Mouse (Mus musculus) ES-E14 (cell line): Measurements from ENCODE around the gene Rassf4.

Experiments used
- CHD2 ChIP-seq: IDR thresholded peaks from 2 replicates; pipeline ENCODE4 v1.6.1; 2014; ENCODE audit warnings: mild to moderate bottlenecking, low read depth, low read length, inconsistent platforms
- HCFC1 ChIP-seq: IDR thresholded peaks from 2 replicates; pipeline ENCODE4 v1.6.1; 2012; ENCODE audit warnings: low read length, inconsistent platforms, borderline replicate concordance; ENCODE audit not compliant: insufficient read depth
- MAFK ChIP-seq: IDR thresholded peaks from 2 replicates; pipeline ENCODE4 v1.6.1; 2014; ENCODE audit warnings: mild to moderate bottlenecking, low read depth, low read length, inconsistent platforms; ENCODE audit not compliant: insufficient read depth
- ZC3H11A ChIP-seq: IDR thresholded peaks from 2 replicates; pipeline ENCODE4 v1.6.1; 2012; ENCODE audit warnings: low read depth, mild to moderate bottlenecking, inconsistent platforms, low read length, borderline replicate concordance
- ZNF384 ChIP-seq: IDR thresholded peaks from 2 replicates; pipeline ENCODE4 v1.6.1; 2012; ENCODE audit warnings: low read depth, low read length, inconsistent platforms

DNA sequence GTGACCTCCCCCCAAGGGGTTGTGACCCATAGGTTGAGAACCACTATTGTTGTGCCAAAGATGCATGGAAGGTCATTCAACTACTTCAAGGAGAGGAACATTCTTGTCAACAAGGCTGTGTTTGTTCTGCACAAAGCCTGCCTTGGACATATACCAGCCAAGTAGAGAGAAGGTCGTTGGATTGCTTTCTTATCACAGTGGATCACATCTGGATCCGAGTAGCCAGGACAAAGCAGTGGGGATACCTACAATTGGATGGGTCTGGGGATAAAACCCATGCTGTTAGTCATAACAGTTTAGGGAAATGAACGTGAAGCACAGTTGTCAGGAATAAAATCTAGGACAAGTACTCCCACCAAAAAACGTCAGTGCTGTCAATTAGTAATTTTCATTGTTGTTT lies 29.9 kb downstream of the Rassf4 start:
- TF ChIP-seq MAFK (no peak), ZC3H11A (no peak), HCFC1 (no peak), CHD2 (no peak), ZNF384 (no peak)
